Mouse (Mus musculus) cerebellum, postnatal 10 days (tissue): ENCODE measurements around the gene Tnrc6b.

Source experiments
- DNase-seq, 2 experiments: peaks; one replicate each; pipeline ENCODE4 v3.0.0; 2021; ENCODE audit warnings: mixed read lengths in 2 of 2

Tnrc6b gene

DNA sequence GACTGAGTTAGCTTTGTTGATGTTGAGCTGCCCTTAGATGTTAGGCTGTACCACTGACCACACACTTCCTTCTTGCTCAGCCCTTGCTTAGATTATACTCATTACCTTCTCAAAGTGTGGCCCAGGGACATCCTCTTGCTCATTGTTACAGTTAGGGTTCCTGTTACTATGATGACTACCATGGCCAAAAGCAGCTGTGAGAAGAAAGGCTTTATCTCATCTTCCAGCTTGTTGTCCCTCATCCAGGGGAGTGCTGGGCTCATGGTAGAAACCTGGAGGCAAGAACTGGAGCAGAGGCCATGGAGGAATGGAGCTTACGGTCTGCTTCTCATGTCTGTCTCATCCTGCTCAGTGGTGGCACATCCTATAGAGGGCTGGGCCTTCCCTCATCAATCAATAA is 28.9 kb downstream of the Tnrc6b start:
- DNase-seq, result no peak

DNA sequence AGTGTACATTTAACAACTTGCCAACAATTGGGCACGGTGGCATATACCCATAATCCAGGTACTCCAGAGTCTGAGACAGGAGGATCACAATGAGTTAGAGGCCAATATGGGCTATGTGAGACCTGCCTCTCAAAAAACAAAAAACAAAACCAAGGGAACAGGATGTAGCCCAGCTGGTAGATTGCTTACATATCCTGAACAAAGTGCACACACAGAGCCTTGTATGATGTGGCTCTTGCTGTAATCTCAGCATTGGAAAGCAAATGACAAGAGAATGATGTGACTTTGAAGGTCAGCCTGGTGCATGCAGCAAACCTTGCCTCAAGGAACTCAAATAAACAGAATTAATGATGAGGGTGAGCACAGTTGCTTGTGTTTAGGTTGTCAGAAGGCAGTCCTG is 30.7 kb downstream of the Tnrc6b start:
- no peak for DNase-seq

GRCm38 (mm10) chr15:80742991-80743474 is 31.9 kb downstream of the Tnrc6b start:
- DNase-seq, result no peak

GRCm38 (mm10) chr15:80743606-80744005 is 32.5 kb downstream of the Tnrc6b start:
- DNase-seq, result no peak

GRCm38 (mm10) chr15:80744667-80745422 is 33.7 kb downstream of the Tnrc6b start:
- no peak for DNase-seq

DNA sequence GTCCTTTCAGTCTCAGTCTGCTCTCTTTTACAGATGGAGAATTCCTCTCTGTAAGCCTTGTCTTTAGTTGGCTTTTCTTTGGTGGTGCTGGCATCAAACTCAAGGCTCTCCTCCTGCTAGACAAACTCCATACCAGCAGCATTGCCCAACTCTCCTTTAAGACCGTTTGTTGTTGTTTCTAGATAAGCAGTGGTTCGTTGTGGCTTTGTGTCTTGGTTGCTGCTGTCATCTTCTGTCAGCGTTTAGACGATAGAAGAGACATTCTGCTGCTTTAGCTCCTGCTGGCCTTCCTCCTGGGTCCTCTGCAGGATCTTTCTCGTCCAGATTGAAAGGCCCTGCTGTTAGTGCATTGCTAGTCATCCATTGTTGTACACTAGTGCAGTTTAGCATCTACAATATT is 37.9 kb downstream of the Tnrc6b start:
- DNase-seq, result no peak

DNA sequence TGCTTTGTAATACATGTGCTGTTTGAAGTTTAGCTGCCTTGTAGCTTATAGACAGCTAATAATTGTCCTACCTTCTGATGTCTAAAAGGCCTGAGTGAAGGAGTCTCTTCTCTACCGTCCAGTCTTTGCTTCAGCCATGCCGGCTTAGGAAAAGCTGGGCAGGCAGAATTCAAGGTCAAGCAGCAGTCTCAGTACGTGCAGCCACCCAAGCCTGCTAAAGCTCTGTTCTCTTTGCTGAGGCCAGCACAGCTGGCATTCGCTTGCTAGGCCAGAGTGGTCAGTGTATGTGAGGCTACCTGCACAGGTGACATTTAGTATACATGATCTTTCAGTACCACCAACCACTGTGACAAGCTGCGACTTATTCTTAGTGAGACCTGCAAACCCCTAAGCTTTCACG is 42.2 kb downstream of the Tnrc6b start:
- DNase-seq, result no peak

DNA sequence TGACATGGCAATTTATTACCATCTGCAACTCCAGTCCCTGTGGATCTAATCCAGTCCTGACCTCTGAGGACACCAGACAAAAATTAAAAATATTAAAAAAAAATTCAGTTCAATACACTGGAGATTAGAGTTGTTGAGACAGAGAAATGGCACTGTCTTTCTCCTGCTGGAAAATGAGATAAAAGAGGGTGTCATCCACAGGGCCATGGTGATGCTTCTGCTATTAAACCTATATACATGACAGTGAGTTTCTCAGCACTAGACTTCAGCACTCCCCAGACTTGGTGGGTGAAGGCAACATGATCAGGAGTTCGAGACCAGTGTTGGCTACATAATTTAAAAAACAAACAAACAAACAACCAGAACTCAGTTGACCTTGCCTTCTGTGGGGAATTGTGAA is 43.0 kb downstream of the Tnrc6b start:
- no peak for DNase-seq

GRCm38 (mm10) chr15:80759451-80759850 is 48.3 kb downstream of the Tnrc6b start:
- no peak for DNase-seq

- DNase-seq, result no peak
These were observed 49.4 kb downstream of the Tnrc6b start for GRCm38 (mm10) chr15:80760504-80760903.

- DNase-seq, result no peak
These were observed 49.8 kb downstream of the Tnrc6b start for GRCm38 (mm10) chr15:80760935-80761334.

DNA sequence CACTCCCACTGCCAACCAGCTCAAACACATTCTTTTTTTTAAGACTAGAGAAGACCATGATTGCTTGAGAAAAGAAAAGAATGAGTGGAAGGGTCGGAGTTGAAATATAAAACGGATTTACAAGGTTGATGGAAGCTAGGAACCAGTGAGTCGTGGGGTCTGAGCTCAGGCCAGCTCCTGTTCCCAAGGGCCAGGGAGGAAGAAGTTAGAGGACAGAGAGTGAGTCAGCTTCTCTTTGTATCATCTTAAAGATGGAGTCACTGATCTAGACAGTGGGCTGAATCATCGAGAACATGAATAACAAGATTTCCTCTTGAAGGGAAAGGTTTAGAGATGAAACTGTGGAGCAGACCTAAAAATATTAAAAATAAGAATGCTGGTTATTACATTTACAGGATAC is 51.5 kb downstream of the Tnrc6b start:
- no peak for DNase-seq

DNA sequence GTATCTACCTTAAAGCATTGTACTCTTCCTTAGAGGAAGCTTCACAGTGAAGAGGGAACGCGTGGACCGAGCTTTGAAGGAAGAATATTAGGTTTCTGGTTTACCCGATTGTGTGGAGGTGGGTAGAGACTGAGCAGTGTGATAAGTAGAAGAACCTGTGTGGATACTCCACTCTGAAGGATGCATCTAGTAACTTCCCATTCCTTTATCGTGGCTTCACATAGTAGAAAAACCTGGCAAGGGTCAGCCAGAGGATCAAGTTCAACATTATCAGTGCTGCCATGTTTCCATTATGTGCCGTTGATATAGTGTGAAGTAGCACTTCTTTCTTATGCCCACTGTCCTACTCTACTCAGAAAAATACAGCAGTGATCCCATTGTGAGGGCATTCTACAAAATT is 53.6 kb downstream of the Tnrc6b start:
- DNase-seq, result no peak

DNA sequence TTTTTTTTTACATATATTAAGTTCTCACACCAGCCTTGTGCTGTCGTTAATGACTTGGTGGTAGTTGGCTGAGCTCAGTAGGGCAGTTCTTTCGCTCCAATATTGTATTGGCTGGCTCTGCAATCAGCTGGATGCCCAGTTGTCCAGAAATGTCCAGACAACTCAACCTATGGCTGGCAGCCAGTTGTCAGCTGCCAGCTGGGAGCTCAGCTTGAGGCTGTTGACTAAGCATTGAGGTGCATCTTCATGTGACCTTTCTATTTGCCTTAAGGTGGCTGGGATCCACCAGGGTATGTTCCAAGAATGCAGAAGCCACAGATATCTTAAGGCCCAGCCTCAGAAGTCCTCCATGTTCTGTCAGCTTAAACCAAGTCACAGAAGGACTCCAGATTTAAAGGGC is 54.3 kb downstream of the Tnrc6b start:
- peak; percentile 61 to 71 for DNase-seq

DNA sequence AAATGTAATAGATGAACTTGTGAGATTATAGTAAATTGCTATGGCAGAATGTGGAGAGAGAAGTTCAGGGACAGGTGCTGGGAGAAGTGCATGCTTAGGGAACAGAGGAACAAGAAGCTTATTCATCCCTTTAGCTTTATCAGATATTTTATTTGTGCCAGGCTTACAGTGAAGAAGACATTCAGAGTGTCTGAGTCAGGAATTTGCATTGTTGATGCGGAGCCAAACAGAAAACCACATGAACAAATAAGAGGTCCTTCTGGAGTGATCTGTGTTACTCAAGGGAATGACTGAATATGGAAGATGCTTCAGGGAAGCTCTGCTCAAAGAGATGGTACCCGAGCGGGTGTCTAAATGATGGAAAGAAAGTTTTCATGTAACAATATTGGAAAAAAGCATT is 57.1 kb downstream of the Tnrc6b start:
- DNase-seq, result no peak

GRCm38 (mm10) chr15:80771926-80772441 is 60.9 kb downstream of the Tnrc6b start:
- no peak for DNase-seq

- DNase-seq, result no peak
These were observed 63.6 kb downstream of the Tnrc6b start for GRCm38 (mm10) chr15:80774666-80775065.

DNA sequence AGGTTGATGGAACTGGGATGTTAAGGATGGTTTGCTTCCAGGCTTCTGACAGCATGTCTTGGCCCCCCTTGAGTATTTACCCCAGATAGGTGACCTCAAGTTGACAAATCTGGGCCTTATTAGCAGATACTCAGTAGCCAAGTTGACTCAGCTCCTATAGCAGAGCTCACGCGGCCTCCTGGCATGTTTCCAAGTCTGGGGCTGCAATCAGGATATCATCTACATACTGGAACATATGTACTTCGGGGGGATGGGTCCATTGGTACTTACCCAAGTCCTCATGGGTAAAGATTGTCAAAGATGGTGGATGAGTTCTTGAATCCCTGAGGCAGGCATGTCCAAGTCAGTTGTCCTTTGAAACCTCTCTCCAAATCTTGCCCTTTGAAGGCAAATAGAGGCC is 67.9 kb downstream of the Tnrc6b start:
- peak; percentile 39 to 57 for DNase-seq

- no peak for DNase-seq
These were observed 69.1 kb downstream of the Tnrc6b start for GRCm38 (mm10) chr15:80780154-80780751.

DNA sequence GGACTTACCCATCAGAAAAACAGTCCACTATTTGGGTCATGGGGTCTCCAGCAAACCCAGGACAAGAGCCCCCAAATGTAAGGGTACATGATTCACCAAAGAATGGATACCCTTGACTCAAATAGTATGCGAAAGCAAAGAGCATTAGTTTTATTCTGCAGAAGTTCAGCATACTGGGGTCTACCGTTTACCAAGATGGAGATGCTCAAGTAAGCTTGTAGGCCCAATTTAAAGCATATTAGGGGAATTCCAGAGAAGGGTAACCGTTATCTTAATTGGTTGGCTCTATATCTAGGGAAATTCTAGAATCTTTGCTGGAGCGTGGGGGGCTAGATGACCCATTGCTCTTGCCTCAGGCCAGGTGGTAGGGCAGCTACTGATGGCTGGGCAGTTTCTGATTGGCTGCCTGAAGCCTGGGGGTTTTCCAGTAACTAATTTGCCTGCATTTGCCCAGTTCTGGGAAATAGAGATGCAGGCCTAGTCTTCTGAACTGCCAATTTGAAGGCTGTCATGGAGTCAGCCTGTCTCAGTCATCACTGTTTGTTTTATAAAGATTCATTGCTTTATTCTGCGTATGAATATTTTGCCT is 70.2 kb downstream of the Tnrc6b start:
- DNase-seq, result no peak

GRCm38 (mm10) chr15:80784553-80784971 is 73.4 kb downstream of the Tnrc6b start:
- DNase-seq, result no peak

GRCm38 (mm10) chr15:80785699-80786098 is 74.6 kb downstream of the Tnrc6b start:
- DNase-seq, result no peak

GRCm38 (mm10) chr15:80787746-80788145 is 76.6 kb downstream of the Tnrc6b start:
- DNase-seq, result no peak

- no peak for DNase-seq
These were observed 81.4 kb downstream of the Tnrc6b start for GRCm38 (mm10) chr15:80792556-80792955.
